Mouse (Mus musculus): ENCODE measurements around the gene Plac8.

- TF ChIP-seq CTCF (IDR thresholded peaks at IDR 0.05; ENCODE audit: low read depth) (peak; percentile 86), EP300 (IDR thresholded peaks at IDR 0.05; ENCODE audit: low read depth) (no peak)
These were observed 35.4 kb downstream of the Plac8 start for GRCm38 (mm10) chr5:100536638-100537037.

All from liver, postnatal 0 days (tissue).